Mouse (Mus musculus): ENCODE data around the gene C130050O18Rik. TPM values are rescaled to one million over a fixed set of nuclear protein-coding genes. Genes with fewer than 3 reads are reported as not detected.
A peak's percentile ranks its signal among the peaks of the same experiment; 100 is the strongest.

The C130050O18Rik gene
- polyA plus RNA-seq, 1 experiment from 2014 or later, result 1.5 TPM

GRCm38 (mm10) chr5:139370336-139370735 lies 34.7 kb upstream of the C130050O18Rik start:
- H3K27ac ChIP-seq, result no peak overlapping the region
- no peaks in the 10 kb centered on the region for H3K27me3 ChIP-seq
- H3K9ac ChIP-seq (replicated peaks), result peak overlapping the region; percentile 28; the same call in 1 of the 2 replicates
- ATAC-seq (ENCODE audit: insufficient number of reproducible peaks, insufficient read depth, low FRiP score, low TSS enrichment, low read depth), result no peak
- no peaks in the 10 kb centered on the region for H3K36me3 ChIP-seq
- no peak overlapping the region for H3K4me2 ChIP-seq
- H3K9me3 ChIP-seq, result no peaks in the 10 kb centered on the region
- peaks cover 28% of the 10 kb centered on the region for H3K4me1 ChIP-seq (replicated peaks)
- WGBS, result 81% methylated on average over 6 of the region's 6 CpGs
- H3K4me3 ChIP-seq (replicated peaks), result no peak overlapping the region

GRCm38 (mm10) chr5:139371118-139371517 lies 34.0 kb upstream of the C130050O18Rik start:
- Histone ChIP-seq H3K4me1 (replicated peaks) (peaks cover 22% of the 10 kb centered on the region), H3K27ac (0 out of 2 replicates have a peak overlapping the region, but pooled peaks have one; percentile 13), H3K4me3 (replicated peaks) (peak overlapping the region; percentile 66), H3K27me3 (no peaks in the 10 kb centered on the region), H3K4me2 (peak overlapping the region; percentile 79), H3K9ac (replicated peaks) (peak overlapping the region; percentile 92), H3K36me3 (no peaks in the 10 kb centered on the region), H3K9me3 (no peaks in the 10 kb centered on the region)
- WGBS, result 66% methylated on average over 5 of the region's 5 CpGs
- no peak for ATAC-seq (ENCODE audit: insufficient number of reproducible peaks, insufficient read depth, low FRiP score, low TSS enrichment, low read depth)

- Histone ChIP-seq H3K36me3 (no peaks in the 10 kb centered on the region), H3K27me3 (no peaks in the 10 kb centered on the region), H3K9ac (replicated peaks) (peak overlapping the region; percentile 92), H3K4me1 (replicated peaks) (peaks cover 22% of the 10 kb centered on the region), H3K4me2 (peak overlapping the region; percentile 79), H3K4me3 (replicated peaks) (peak overlapping the region; percentile 66), H3K9me3 (no peaks in the 10 kb centered on the region), H3K27ac (peak overlapping the region; percentile 92)
- 2% methylated on average over 39 of the region's 39 CpGs for WGBS
- ATAC-seq (ENCODE audit: insufficient number of reproducible peaks, insufficient read depth, low FRiP score, low TSS enrichment, low read depth), result peak; percentile 94
Observed at GRCm38 (mm10) chr5:139371631-139372401, 33.3 kb upstream of the C130050O18Rik start.

- WGBS, result 86% methylated on average over 3 of the region's 3 CpGs
- peaks cover 34% of the 10 kb centered on the region for H3K4me1 ChIP-seq (replicated peaks)
- no peaks in the 10 kb centered on the region for H3K9me3 ChIP-seq
- H3K4me2 ChIP-seq, result no peak overlapping the region
- no peak overlapping the region for H3K4me3 ChIP-seq (replicated peaks)
- no peaks in the 10 kb centered on the region for H3K27me3 ChIP-seq
- no peaks in the 10 kb centered on the region for H3K36me3 ChIP-seq
- no peak overlapping the region for H3K9ac ChIP-seq (replicated peaks)
- ATAC-seq (ENCODE audit: insufficient number of reproducible peaks, insufficient read depth, low FRiP score, low TSS enrichment, low read depth), result no peak
- H3K27ac ChIP-seq, result no peak overlapping the region
Observed at GRCm38 (mm10) chr5:139373126-139373525, 32.0 kb upstream of the C130050O18Rik start.

- Histone ChIP-seq H3K4me1 (replicated peaks) (peaks cover 38% of the 10 kb centered on the region), H3K9ac (replicated peaks) (no peak overlapping the region), H3K27ac (no peak overlapping the region), H3K4me2 (no peak overlapping the region), H3K9me3 (no peaks in the 10 kb centered on the region), H3K27me3 (no peaks in the 10 kb centered on the region), H3K36me3 (no peaks in the 10 kb centered on the region), H3K4me3 (replicated peaks) (no peak overlapping the region)
- 82% methylated on average over 6 of the region's 6 CpGs for WGBS
- no peak for ATAC-seq (ENCODE audit: insufficient number of reproducible peaks, insufficient read depth, low FRiP score, low TSS enrichment, low read depth)
Observed at GRCm38 (mm10) chr5:139373889-139374444, 31.1 kb upstream of the C130050O18Rik start.

- ATAC-seq (ENCODE audit: insufficient number of reproducible peaks, insufficient read depth, low FRiP score, low TSS enrichment, low read depth), result no peak
- Histone ChIP-seq H3K4me2 (no peak overlapping the region), H3K4me1 (replicated peaks) (peaks cover 46% of the 10 kb centered on the region), H3K9me3 (no peaks in the 10 kb centered on the region), H3K4me3 (replicated peaks) (no peak overlapping the region), H3K36me3 (no peaks in the 10 kb centered on the region), H3K27ac (no peak overlapping the region), H3K27me3 (no peaks in the 10 kb centered on the region), H3K9ac (replicated peaks) (no peak overlapping the region)
- 83% methylated on average over 2 of the region's 2 CpGs for WGBS
Observed at GRCm38 (mm10) chr5:139374841-139375240, 30.2 kb upstream of the C130050O18Rik start.

- H3K4me2 ChIP-seq, result no peak within 1 kb of the TSS
- H3K36me3 ChIP-seq, result no peaks in the 10 kb centered on the region
- no peak within 1 kb of the TSS for H3K4me3 ChIP-seq (replicated peaks)
- H3K27me3 ChIP-seq, result no peaks in the 10 kb centered on the region; the same call in 1 of the 2 replicates
- peaks cover 43% of the 10 kb centered on the region for H3K4me1 ChIP-seq (replicated peaks)
- H3K9ac ChIP-seq (replicated peaks), result no peak within 1 kb of the TSS
- no peak for ATAC-seq (ENCODE audit: insufficient number of reproducible peaks, insufficient read depth, low FRiP score, low TSS enrichment, low read depth)
- 74% methylated on average over 18 of the region's 18 CpGs for WGBS
- peak within 1 kb of the TSS; percentile 64; the same call in 1 of the 2 replicates for H3K27ac ChIP-seq
- no peaks in the 10 kb centered on the region for H3K9me3 ChIP-seq
Observed at GRCm38 (mm10) chr5:139377468-139378270, 27.4 kb upstream of the C130050O18Rik start, which contains the start of gene Gpr146. Gene Gpr146 (plus strand): TSS chr5:139377697.

- no peaks in the 10 kb centered on the region; the same call in 1 of the 2 replicates for H3K27me3 ChIP-seq
- no peak overlapping the region for H3K9ac ChIP-seq (replicated peaks)
- no peak overlapping the region for H3K4me3 ChIP-seq (replicated peaks)
- no peaks in the 10 kb centered on the region for H3K36me3 ChIP-seq
- peaks cover 40% of the 10 kb centered on the region for H3K4me1 ChIP-seq (replicated peaks)
- H3K9me3 ChIP-seq, result no peaks in the 10 kb centered on the region
- ATAC-seq (ENCODE audit: insufficient number of reproducible peaks, insufficient read depth, low FRiP score, low TSS enrichment, low read depth), result no peak
- H3K27ac ChIP-seq, result no peak overlapping the region; the same call in 1 of the 2 replicates
- no peak overlapping the region for H3K4me2 ChIP-seq
- WGBS, result 89% methylated on average over 7 of the region's 7 CpGs
Observed at GRCm38 (mm10) chr5:139378271-139378556, 26.9 kb upstream of the C130050O18Rik start.

GRCm38 (mm10) chr5:139378986-139379629 lies 26.0 kb upstream of the C130050O18Rik start:
- no peak for ATAC-seq (ENCODE audit: insufficient number of reproducible peaks, insufficient read depth, low FRiP score, low TSS enrichment, low read depth)

GRCm38 (mm10) chr5:139379771-139380384 lies 25.2 kb upstream of the C130050O18Rik start:
- WGBS, result 28% methylated on average over 8 of the region's 8 CpGs

More at GRCm38 (mm10) chr5:139378986-139379629, 26.0 kb upstream of the C130050O18Rik start:
- 56% methylated on average over 21 of the region's 21 CpGs for WGBS
- Histone ChIP-seq H3K36me3 (no peaks in the 10 kb centered on the region), H3K9me3 (no peaks in the 10 kb centered on the region), H3K4me2 (0 out of 2 replicates have a peak overlapping the region, but pooled peaks have one; percentile 19), H3K27me3 (no peaks in the 10 kb centered on the region; the same call in 1 of the 2 replicates), H3K9ac (replicated peaks) (no peak overlapping the region), H3K27ac (peak overlapping the region; percentile 50; the same call in 1 of the 2 replicates), H3K4me1 (replicated peaks) (peaks cover 40% of the 10 kb centered on the region), H3K4me3 (replicated peaks) (no peak overlapping the region)

More at GRCm38 (mm10) chr5:139379771-139380384, 25.2 kb upstream of the C130050O18Rik start:
- peak overlapping the region; percentile 92 for H3K4me2 ChIP-seq
- H3K27ac ChIP-seq, result peak overlapping the region; percentile 81; the same call in 1 of the 2 replicates
- no peak; the same call in 1 of the 2 replicates for ATAC-seq (ENCODE audit: insufficient number of reproducible peaks, insufficient read depth, low FRiP score, low TSS enrichment, low read depth)
- H3K4me3 ChIP-seq (replicated peaks), result peak overlapping the region; percentile 68
- H3K9me3 ChIP-seq, result no peaks in the 10 kb centered on the region
- no peaks in the 10 kb centered on the region; the same call in 1 of the 2 replicates for H3K27me3 ChIP-seq
- H3K4me1 ChIP-seq (replicated peaks), result peaks cover 46% of the 10 kb centered on the region
- no peaks in the 10 kb centered on the region for H3K36me3 ChIP-seq
- H3K9ac ChIP-seq (replicated peaks), result no peak overlapping the region

All from limb, embryonic 12.5 days (tissue).